16 mouse cellular contexts compared by ENCODE assay signal in genomic region chr13:54337541-54337940, GRCm38 (mm10). TPM values are rescaled to one million over a fixed set of nuclear protein-coding genes. Genes with fewer than 3 reads are reported as not detected.
DNase-seq lines count a peak whose midpoint lies in the region; ATAC-seq and TF ChIP-seq lines count a peak whose summit lies in the region.
"Had no signal": no experiment of that assay in that cellular context is flagged by ENCODE, and none has a peak within 500 bp of the region (broad histone marks: within the 10 kb centered on the region; RNA-seq: fewer than 3 reads in every experiment).

No protein-coding gene starts in this region.

- no peak for DNase-seq in forebrain, postnatal 0 days
- DNase-seq in kidney, postnatal 10 days, result peak; percentile 42
- no peak for DNase-seq in kidney, postnatal 4 days
- DNase-seq in ovary, postnatal 36 days (ENCODE audit: low spot score), result peak; percentile 11
- DNase-seq in ovary, postnatal 14 days (ENCODE audit: low spot score), result no peak
- DNase-seq in kidney, postnatal 36 days, result peak; percentile 32 to 45
- DNase-seq in embryo, embryonic 10.5 days (ENCODE audit: low spot score), result no peak
- DNase-seq: thymus, adult 18-20 months had no signal

- no peaks in the 10 kb centered on the region for H3K9me3 ChIP-seq in forebrain, embryonic 16.5 days (ENCODE audit: control insufficient read depth, low read length)
- H3K9me3 ChIP-seq in forebrain, postnatal 0 days (ENCODE audit: low read length), result no peaks in the 10 kb centered on the region
- H3K9me3 ChIP-seq: embryonic facial prominence, embryonic 10.5 days; neural tube, embryonic 12.5 days had no signal

- no peaks in the 10 kb centered on the region for H3K36me3 ChIP-seq in forebrain, embryonic 16.5 days (ENCODE audit: control insufficient read depth, insufficient read depth)
- H3K36me3 ChIP-seq in forebrain, postnatal 0 days (ENCODE audit: insufficient read depth), result no peaks in the 10 kb centered on the region
- H3K36me3 ChIP-seq: embryonic facial prominence, embryonic 10.5 days; neural tube, embryonic 12.5 days had no signal

- H3K4me2 ChIP-seq in forebrain, embryonic 16.5 days (ENCODE audit: low read length), result no peak overlapping the region
- H3K4me2 ChIP-seq in forebrain, postnatal 0 days (ENCODE audit: low read depth), result no peak overlapping the region
- H3K4me2 ChIP-seq: neural tube, embryonic 12.5 days had no signal

- H3K4me3 ChIP-seq in forebrain, embryonic 16.5 days (replicated peaks; ENCODE audit: low read length), result no peak overlapping the region
- no peak overlapping the region for H3K4me3 ChIP-seq in forebrain, postnatal 0 days (ENCODE audit: low read depth, low read length)
- H3K4me3 ChIP-seq: embryonic facial prominence, embryonic 10.5 days; erythroblast, embryonic 14.5 days; neural tube, embryonic 12.5 days had no signal

- peak overlapping the region; percentile 37; the same call in 1 of the 2 replicates for H3K27ac ChIP-seq in forebrain, embryonic 16.5 days (ENCODE audit: low read length)
- H3K27ac ChIP-seq in forebrain, postnatal 0 days (ENCODE audit: low read depth, low read length), result no peak overlapping the region
- H3K27ac ChIP-seq: liver, embryonic 14.5 days; neural tube, embryonic 12.5 days had no signal

- WGBS in forebrain, embryonic 16.5 days, result 89% methylated on average over 7 of the region's 7 CpGs
- 90% methylated on average over 7 of the region's 7 CpGs for WGBS in forebrain, postnatal 0 days

- peaks cover 9% of the 10 kb centered on the region for H3K4me1 ChIP-seq in forebrain, embryonic 16.5 days (replicated peaks; ENCODE audit: control insufficient read depth, insufficient read depth, low read length)
- H3K4me1 ChIP-seq in forebrain, postnatal 0 days (ENCODE audit: insufficient read depth), result no peaks in the 10 kb centered on the region
- H3K4me1 ChIP-seq: neural tube, embryonic 12.5 days had no signal

- no peak for TF ChIP-seq CTCF in forebrain, postnatal 0 days (IDR thresholded peaks at IDR 0.05; ENCODE audit: low read depth)

- H3K9ac ChIP-seq in forebrain, embryonic 16.5 days (replicated peaks; ENCODE audit: low read depth, low read length), result no peak overlapping the region
- H3K9ac ChIP-seq in forebrain, postnatal 0 days, result no peak overlapping the region
- H3K9ac ChIP-seq: liver, embryonic 14.5 days; neural tube, embryonic 12.5 days had no signal

- no peak for ATAC-seq in forebrain, embryonic 16.5 days
- no peak for ATAC-seq in forebrain, postnatal 0 days
- ATAC-seq: forebrain, embryonic 14.5 days; inflammation-experienced regulatory T-cells, adult 6 months had no signal

- H3K27me3 ChIP-seq in forebrain, embryonic 16.5 days (replicated peaks; ENCODE audit: control insufficient read depth, insufficient read depth, low read length), result no peaks in the 10 kb centered on the region
- no peaks in the 10 kb centered on the region for H3K27me3 ChIP-seq in forebrain, postnatal 0 days (ENCODE audit: insufficient read depth, low read length)
- H3K27me3 ChIP-seq: neural tube, embryonic 12.5 days had no signal

RNA-seq across cellular contexts. Expression of gene Cplx2, which starts 33.6 kb away (rescaled TPM):
- 31.8 and 34.3 TPM in 2 replicates for polyA plus RNA-seq in forebrain, embryonic 16.5 days (2015; fragmentation: Nextera tagmentation; extraction: Ambion mirVana)
- total RNA-seq in forebrain, postnatal 0 days (2014; rRNA removed), result 98.4 and 102 TPM in 2 replicates
- polyA plus RNA-seq in forebrain, postnatal 0 days (2015; fragmentation: Nextera tagmentation; extraction: Ambion mirVana), result 40.0 and 49.8 TPM in 2 replicates
- total RNA-seq: megakaryocyte, adult 5-6 weeks had no signal
- polyA plus RNA-seq: inflammation-experienced regulatory T-cells, adult 6 months had no signal

Comparison
In these comparisons a context has a peak if more than half of its experiments do, and no peak if none do; other contexts are left out.
1. DNase-seq: peak in kidney, postnatal 10 days (single experiment), ovary, postnatal 36 days (single experiment) and kidney, postnatal 36 days (2 of 2); none in forebrain, postnatal 0 days (single experiment), kidney, postnatal 4 days (0 of 2), ovary, postnatal 14 days (single experiment) and embryo, embryonic 10.5 days (single experiment).